Mouse (Mus musculus): ENCODE results near the gene Parvb.
A peak's percentile ranks its signal among the peaks of the same experiment; 100 is the strongest.
"Not testable (repeated sequence)": the region's sequence is repeated elsewhere in the genome, so short reads cannot be mapped to it uniquely, and the experiment has no call there.

The Parvb gene

DNA sequence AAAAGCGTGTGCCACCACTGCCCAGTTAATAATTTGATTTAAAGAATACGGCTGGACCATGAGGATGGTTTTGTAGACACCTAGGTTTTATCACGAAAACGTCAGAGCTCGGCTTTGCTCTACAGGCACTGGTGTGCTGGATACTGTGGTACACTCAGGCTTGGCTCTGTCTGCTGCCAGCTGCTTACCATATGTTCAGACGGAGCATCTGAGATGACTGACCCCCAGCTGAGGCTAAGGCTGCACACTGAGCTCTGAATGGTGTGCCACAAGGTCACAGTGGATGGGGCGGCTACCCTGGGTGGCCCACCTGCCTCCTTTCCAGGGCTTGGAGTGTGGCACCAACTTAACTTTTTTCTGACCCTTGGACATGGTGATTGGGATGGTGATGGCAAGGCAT lies 53.6 kb downstream of the Parvb start:
- DNase-seq (ENCODE audit: low read depth in 1 of 2, low spot score in 2 of 2) = no peak

DNA sequence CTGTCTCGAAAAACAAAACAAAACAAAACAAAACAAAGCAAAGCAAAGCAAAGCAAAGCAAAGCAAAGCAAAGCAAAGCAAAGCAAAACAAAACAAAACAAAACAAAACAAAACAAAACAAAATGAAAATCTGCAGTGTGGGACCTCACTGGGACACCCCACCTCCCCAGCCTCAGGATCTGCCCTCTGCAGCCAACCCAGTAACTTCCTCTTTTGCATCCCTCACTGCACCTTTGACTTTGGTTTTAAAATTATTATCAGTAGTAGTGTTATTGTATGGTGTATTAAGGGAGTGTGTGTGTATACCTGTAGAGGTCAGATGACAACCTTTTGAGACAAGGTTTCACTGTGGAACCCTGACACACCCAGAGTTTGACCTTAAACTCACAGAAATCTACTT lies 57.1 kb downstream of the Parvb start:
- not testable (repeated sequence) for DNase-seq (ENCODE audit: low read depth in 1 of 2, low spot score in 2 of 2)

DNA sequence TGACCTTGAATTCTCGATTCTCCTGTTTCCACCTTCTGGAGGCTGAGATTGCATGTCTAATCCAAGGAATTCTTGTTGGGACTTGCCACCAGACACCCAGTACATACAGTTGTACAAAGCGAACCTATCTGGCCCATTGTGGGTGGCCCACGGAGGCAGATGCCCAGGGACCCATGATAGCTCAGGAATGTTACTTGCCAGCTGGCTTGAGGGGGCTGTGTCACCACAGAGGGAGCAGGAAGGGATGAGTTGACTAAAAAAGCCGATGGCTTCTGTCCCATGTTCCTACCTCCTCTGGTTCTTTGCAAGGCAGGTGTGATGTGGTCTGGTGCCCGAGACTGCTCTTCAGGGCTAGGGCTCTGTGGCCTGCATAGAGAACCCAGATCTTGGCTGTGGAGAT lies 59.3 kb downstream of the Parvb start:
- DNase-seq (ENCODE audit: low read depth in 1 of 2, low spot score in 2 of 2) = no peak

DNA sequence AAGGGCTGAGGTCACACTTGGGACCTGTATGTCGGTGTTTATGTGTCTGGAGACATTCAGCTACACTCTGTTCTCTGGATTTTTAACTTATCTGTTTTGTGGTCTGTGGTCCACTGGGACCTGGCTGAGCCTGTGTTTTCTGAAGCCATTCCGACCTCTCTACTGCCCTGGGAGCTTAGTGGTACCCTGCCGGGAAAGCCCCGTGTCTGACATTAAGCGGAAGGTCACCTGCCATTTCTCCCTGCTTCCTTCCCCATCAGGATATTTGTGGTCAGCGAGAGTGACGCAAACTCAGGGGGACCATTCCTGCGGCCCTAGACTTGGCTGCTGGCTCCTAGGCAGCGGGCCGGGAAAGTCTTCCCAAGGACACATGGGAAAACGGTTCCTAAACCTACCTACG lies 61.7 kb downstream of the Parvb start:
- peak in 1 of 2 experiments; percentile 12 for DNase-seq (ENCODE audit: low read depth in 1 of 2, low spot score in 2 of 2)

DNA sequence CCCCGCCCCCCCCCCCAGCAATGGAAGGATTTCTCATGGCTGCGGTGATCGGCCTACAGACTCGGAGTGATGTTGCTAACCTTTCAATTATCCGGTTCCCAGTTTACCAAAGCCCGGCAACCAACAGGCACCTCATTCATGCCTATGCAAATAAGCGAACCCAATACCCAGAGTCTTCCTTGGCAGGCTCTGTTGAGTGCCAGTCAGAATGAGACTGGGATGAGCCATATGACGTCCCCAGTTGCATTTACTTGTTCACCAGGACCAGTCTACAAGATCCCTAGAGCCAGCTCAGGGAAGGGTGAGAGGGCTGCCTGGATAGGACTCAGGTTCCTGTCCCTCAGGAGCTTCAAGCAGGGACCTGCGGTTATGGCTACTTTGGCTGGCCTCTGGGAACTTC lies 62.5 kb downstream of the Parvb start:
- no peak for DNase-seq (ENCODE audit: low read depth in 1 of 2, low spot score in 2 of 2)

DNA sequence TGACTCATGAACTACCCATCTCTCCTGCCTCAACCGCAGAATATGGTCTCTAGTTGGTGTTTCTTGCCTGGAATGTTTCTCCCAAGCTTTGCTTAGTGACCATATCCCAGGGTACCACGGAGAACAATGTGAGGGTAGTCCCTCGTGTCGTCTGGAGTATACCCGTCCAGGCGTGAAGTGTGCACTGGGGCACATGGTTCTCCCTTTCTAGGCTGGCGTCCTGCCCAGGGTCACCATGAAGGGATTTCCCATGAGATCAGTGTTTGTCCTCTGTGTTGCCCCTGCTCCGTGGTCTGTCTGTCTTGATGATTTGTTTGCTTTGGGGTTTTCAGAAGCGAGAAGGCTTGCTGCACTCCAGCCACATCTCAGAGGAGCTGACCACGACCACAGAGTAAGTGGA lies 63.4 kb downstream of the Parvb start:
- no peak for DNase-seq (ENCODE audit: low read depth in 1 of 2, low spot score in 2 of 2)

DNA sequence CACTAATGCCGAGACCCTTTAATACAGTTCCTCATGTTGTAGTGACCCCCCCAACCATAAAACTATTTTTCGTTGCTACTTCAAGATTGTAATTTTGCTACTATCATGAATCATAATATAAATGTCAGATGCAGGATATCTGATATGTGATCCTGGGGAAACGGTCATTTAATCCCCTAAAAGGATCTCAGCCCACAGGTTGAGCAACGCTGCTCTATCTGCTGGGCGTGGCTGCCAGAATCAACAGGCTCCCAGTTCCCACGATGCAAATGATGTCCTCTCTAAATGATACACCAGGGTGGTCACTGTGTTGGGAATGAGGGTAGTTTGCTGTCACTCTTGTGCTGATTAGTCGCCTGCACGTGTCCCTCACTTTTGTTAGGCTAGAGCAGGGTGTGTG lies 65.6 kb downstream of the Parvb start:
- no peak for DNase-seq (ENCODE audit: low read depth in 1 of 2, low spot score in 2 of 2)

DNA sequence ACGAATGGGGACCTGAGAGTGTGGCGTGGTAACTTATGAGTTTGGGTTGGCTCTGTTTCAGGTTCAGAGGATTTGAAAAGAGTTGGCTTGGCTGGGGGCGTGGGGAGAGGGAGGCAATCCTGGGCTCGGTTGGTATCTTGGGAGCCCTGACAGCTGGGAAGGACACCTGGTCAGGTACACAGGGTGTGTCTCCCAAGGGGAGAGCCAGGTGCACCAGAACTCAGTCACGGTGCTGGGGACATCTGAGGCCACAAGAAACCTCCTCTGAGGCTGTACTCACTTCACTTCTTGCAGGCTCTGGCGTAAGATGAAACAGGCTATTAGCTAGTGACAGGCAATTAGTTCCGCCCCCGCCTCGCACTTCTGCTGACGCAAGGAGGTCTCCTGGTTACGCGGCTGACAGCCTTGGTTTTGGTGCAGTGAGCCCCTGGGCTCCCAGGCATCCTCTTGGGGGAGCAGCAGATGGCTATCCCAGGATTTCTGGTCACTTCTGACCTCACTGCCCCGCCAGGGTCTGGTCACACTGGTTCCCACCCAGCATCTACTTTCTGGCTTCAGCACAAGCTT lies 67.0 kb downstream of the Parvb start:
- DNase-seq (ENCODE audit: low read depth in 1 of 2, low spot score in 2 of 2) = no peak

DNA sequence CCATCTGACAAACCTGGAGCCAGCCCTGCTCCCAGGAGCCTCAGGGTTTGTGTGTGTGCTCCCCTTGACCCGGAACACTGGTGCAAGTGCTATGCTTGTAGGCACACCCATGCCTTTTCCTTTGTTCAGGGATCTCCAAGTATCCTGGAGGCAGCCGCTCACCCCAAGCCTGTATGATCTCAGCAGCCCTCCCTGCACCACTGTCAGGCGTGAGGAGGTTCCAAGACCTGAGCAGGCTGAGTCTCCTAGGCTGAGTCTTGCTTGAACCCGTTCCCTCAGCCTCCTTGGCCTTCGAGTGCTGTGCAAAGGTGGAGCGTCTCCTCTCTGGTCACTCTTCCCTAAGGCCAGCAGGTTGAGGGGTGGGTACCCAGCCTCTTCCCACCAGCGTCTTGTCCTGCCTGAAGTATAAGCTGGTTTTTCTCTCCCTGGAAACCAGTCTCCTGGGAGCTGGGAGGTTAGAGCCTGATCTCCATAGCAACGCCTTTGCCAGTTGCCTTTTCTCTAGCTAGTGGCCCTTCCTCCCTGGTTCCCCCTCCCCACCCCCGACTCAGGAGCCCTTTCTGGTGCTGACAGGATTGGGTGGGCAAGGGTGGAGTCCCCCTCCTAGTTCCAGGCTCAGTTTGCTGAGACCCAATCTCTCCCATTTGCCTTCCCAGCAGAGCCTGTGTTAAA lies 68.0 kb downstream of the Parvb start:
- DNase-seq (ENCODE audit: low read depth in 1 of 2, low spot score in 2 of 2) = no peak

DNA sequence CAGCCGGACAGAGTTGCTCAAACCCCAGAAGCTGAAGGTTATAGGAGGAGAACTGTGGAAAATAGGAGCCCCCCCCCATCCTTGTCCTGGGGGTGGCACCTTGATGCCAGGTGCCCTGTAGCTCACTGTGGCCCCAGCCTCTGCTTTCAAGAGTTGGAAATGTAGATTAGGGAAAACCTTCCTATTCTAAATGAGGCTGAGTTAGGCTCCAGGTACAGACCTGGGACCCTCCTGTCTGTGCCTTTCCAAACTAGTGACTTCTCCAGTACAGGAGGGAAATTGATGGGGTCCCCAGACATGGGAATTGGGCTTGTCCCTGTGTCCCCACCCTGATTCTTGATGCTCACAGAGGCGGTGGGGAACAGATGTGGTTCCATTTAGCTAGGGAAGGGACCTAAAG lies 68.7 kb downstream of the Parvb start:
- DNase-seq (ENCODE audit: low read depth in 1 of 2, low spot score in 2 of 2) = no peak

DNA sequence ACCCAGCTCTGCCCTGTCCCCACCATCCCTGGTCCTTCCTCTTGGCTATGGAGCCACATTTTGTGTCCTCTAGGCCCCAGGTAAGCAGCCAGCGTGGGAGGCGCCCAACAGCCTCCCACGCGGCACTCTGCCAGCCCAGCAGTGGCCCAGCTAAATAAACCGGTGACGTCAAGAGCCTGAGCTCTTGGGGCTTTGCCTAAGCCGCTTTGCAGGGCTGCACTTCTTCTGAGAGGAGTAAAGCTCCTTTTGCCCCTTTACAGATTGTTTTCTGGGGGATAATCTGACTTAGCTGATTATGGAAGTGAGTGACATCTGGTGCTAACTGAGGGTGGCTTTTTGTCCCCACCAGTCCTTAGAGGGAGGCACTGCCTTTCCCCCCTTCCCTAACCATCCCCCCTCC lies 69.2 kb downstream of the Parvb start:
- no peak for DNase-seq (ENCODE audit: low read depth in 1 of 2, low spot score in 2 of 2)

DNA sequence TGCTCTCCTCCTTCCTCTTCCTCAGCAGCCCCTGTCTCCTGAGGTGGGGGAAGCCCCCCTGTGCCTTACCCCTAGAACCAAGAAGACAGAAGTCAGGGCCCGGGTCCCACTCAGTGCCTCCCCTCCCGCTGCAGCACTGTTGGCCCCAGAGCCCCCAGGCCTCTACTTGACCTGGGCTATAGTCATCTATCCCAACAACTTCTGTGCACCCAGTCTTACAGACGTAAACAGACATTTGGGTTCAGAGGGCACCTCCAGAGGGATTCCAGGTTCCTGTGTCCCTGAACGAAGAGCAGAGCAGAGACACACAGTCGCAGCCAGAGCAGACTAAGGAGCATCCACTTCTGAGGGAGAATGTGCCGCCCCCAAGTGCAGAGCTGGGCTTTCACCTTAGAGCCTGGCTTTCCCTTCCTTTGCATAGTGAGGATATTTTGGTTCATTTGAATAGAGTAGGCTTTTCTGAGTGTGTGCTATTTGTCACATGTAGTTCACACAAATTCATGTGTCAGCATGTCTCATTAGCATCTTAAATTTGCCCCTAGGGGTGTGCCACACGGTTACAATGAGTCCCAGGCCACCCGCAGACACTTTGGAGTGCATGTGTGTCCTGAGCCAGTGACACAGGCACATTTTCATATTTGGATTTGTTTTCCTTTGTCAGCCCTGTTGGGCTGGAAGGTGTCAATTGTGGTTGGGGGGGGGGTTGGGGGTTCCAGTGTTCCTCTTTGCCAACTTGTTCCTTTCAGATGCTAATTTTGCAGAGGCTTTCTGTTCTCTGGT lies 70.0 kb downstream of the Parvb start:
- DNase-seq (ENCODE audit: low read depth in 1 of 2, low spot score in 2 of 2) = no peak

DNA sequence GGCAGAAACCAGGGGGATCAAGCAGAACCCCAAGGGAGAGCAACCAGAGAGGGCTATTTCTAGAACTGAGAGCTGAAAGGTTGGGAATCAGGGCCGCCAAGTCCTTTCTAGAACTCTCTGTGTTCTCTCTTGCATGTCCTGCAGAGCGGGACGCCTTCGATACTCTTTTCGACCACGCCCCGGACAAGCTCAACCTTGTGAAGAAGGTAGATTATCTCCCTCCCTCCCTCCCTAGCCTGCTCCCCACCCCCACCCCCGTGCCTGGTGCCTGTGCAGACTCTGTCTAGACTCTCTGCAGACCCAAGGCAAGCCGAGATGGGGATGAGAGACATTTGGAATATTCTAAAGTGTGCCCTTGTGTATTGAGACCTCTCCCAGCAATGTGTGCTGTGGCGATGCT lies 71.4 kb downstream of the Parvb start:
- DNase-seq (ENCODE audit: low read depth in 1 of 2, low spot score in 2 of 2) = no peak

DNA sequence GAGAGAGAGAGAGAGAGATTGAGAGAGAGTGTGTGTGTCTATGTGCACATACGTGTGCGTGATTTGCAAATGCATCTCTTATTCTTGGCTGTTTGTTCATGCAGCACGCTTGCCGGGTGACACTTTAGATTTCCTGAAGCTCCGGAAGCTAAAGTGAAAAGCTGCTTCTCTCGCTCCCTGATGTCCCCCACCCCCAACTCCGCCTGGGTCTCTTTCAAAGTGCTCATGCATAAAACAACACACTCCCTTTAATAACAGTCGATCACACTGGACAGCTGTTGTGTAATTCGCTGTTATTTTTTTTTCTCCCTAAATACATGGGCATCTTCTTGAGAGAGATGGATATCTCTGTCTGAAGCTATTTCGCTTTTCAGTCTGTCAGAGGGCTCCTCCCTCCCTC lies 73.5 kb downstream of the Parvb start:
- DNase-seq (ENCODE audit: low read depth in 1 of 2, low spot score in 2 of 2) = no peak

DNA sequence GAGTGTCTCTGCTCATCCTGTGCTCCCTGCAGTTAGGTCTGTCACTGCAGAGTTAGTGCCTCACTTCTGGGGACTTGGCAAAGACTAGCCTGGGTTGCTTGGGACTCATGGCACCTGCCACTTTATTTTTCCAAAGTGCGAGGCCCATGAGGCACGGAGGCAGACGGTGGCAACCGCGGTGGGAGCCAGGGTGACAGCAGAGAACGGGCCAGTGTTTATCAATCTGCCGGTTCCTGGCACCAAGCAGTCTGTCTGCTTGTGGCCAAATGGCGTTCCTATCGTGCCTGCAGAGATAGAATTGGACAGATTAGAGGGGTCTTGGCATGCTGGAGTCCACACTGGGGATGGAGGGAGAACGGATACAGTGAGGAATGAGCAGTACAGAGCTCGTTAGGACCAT lies 78.4 kb downstream of the Parvb start:
- no peak for DNase-seq (ENCODE audit: low read depth in 1 of 2, low spot score in 2 of 2)

DNA sequence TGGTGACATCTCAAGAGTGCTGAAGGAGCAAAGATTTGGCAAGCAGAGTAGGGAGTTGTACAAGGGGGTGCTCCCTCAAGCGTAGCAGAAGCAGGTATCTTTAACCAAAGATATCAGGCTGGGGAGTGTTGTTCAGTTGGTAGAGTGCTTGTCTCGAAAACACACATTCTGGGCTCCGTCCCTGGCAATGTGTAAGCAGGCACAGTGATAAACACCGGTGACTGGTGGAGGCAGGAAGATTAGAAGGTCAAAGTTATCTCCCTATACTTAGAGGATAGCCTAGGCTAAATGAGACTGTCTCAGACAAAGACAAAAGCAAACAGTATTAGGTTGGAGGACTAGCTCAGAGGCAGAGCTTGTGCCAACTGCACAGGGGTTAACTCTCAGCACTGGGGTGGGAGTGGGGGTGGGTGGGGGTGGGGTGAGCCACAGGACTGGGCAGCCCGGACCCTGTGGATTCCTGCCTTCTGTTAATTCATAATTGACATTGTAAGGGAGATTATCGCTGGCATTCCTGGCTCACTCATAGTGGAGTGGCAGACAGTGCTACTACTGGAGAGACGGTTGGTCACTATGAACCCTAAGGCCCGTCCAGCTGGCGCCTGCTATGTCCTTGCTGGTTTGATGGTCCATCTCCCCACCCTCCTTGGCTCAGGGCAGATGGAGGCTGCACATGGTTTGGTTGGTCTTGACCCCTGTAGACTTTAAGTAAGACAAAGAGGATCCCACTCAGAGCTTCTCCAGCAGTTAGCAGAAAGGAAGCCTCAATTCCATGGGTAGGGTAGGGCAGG lies 79.6 kb downstream of the Parvb start:
- no peak for DNase-seq (ENCODE audit: low read depth in 1 of 2, low spot score in 2 of 2)

DNA sequence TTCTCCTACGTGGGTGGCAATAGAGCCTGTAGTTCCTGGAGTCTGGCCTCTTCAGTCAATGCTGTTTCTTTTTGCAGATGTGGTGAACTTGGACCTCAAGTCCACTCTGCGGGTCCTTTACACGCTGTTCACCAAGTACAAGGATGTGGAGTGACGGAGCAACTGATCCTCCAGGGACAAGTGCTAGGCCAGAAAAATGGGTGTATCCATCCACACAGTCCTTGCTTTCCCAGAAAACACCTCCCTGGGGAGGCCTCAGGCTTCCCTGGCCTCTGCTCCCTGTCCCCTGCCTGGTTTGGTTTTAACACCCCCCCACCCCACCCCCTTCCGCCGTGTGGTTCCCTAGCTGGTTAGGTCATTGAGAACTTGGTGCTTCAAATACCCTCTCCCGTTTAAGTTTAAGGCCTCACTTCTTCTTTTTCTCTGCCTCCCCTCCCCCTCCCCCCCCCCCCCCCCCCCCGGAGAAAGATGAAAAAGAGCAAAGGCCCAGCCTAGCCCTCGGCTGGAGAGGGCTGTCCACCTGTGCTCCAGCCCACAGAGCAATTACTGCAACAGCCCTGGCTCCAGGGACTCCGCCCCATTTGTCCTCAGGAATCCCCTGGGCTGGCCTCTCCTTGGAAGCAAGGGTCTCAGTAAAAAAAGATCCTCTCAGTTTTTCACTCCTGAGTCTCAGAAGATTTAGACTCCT lies 81.2 kb downstream of the Parvb start:
- DNase-seq (ENCODE audit: low read depth in 1 of 2, low spot score in 2 of 2) = no peak

DNA sequence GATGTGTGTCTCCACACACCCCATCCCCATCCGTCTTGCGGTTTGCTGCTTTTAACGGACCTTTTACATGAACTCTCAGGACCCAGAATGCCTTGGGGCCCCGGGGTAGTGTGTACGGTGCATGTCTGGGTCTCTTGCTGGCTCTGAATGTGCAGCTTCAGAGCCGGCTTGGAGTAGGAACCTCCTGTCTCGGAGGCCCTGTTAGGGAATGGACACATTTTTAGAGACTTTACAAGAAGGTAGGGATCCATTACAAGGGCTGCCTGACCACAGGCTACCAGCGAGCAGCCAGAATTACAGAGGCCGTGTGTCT lies 81.7 kb downstream of the Parvb start:
- DNase-seq (ENCODE audit: low read depth in 1 of 2, low spot score in 2 of 2) = peak in 1 of 2 experiments; percentile 15

DNA sequence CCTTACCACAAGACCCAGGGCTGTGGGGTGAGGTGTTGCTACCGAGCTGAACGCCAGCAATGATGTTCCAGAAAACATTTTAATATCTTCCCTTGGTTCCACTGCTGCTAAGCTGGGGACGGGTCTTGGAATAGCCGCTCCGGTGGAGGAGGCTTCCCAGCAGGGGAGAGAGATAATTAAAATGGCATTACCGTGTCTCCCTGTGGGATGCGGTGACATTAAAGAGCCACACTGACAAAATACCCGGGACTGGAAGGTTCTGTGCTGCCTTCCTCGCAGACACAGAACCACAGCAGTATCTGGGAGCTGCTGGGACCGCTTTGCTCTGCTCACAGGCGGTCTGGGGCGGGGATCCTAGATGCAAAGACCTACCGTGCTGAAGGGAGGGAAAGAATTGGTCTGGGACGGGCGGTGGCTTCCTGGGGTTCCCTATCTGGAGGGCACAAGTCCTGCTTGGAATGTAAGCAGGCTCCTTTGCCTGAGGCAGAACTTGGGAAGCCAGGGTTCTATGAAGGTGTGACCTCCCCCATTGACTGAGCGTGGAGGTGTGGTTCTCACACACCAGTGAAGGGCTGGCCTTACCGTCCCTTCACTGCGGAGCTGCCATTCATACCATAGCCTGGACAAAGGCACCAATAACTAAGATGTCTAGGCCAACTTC lies 82.7 kb downstream of the Parvb start:
- no peak for DNase-seq (ENCODE audit: low read depth in 1 of 2, low spot score in 2 of 2)

DNA sequence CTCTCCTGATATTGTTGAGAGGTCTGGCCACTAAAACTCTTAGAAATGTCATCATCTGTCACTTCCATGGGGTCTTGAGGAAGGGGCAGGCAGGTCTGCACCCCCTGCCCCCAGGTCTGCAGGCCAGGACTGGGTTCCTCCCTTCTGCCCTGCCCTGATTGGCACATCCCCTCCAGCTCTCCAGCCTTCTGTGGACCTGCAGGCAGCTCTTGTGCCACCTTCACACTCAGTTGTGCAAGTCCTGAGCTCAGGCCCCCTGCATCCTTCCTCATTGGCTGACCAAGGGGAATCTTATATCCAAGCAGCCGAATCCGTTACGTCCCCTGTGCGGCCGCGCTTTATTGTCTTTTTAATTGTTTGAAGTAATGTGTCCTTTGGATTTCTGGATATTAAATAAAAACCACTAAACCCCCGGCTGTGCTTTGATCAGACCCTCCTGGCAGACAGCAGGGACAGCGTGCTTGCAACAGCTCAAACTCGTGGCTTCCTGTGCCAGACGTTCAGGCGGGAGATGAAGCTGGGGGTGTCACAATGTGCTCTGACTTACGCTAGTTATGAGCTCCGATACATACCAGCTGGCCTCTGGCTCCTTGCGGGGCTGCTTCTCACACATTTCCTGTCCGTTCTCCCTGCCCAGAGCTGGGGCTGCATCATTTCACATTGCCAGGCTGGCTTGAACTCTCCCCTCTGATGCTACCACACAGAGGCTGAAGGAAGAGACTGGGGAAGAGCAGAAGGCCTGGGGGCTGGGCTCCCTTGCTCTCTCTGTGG lies 83.6 kb downstream of the Parvb start:
- peak; percentile 43 to 56 for DNase-seq (ENCODE audit: low read depth in 1 of 2, low spot score in 2 of 2)
